Mouse (Mus musculus): ENCODE measurements around the gene Cygb. TPM values are rescaled to one million over a fixed set of nuclear protein-coding genes. Genes with fewer than 3 reads are reported as not detected.

The Cygb gene
- total RNA-seq (2021) = 18.7 and 25.4 TPM in 2 replicates
- long read RNA-seq, transcript Cygb-201 (4 exons, 2,331 nt) = major isoform, 27 of 47 reads
- long read RNA-seq, partial matches to known transcripts = 5 of 47 reads
- long read RNA-seq, other reads (novel, unspliced or antisense) = 15 of 47 reads

GRCm38 (mm10) chr11:116654255-116654821 lies at the start of gene Cygb:
Gene Cygb, minus strand, starts transcription at chr11:116654313.
- DNase-seq = peak; percentile 46

GRCm38 (mm10) chr11:116701377-116701841 lies 47.3 kb upstream of the Cygb start:
- no peak for DNase-seq

- no peak for DNase-seq
Observed at GRCm38 (mm10) chr11:116697521-116697920, 43.4 kb upstream of the Cygb start.

- no peak for DNase-seq
Observed at GRCm38 (mm10) chr11:116696426-116696825, 42.3 kb upstream of the Cygb start.

- DNase-seq = no peak
Observed at GRCm38 (mm10) chr11:116695194-116695880, 41.2 kb upstream of the Cygb start.

- DNase-seq = peak; percentile 58
Observed at GRCm38 (mm10) chr11:116694250-116695193, 40.4 kb upstream of the Cygb start.

GRCm38 (mm10) chr11:116693899-116694249 lies 39.8 kb upstream of the Cygb start:
- DNase-seq = no peak

GRCm38 (mm10) chr11:116690701-116691575 lies 36.8 kb upstream of the Cygb start:
- DNase-seq = no peak

GRCm38 (mm10) chr11:116689622-116690021 lies 35.5 kb upstream of the Cygb start:
- DNase-seq = no peak

- no peak for DNase-seq
Observed at GRCm38 (mm10) chr11:116687897-116688296, 33.8 kb upstream of the Cygb start.

- no peak for DNase-seq
Observed at GRCm38 (mm10) chr11:116685729-116686128, 31.6 kb upstream of the Cygb start.

GRCm38 (mm10) chr11:116683777-116684176 lies 29.7 kb upstream of the Cygb start:
- DNase-seq = no peak

GRCm38 (mm10) chr11:116682501-116683144 lies 28.5 kb upstream of the Cygb start:
- no peak for DNase-seq

GRCm38 (mm10) chr11:116681147-116681546 lies 27.0 kb upstream of the Cygb start:
- no peak for DNase-seq

GRCm38 (mm10) chr11:116680321-116681091 lies 26.4 kb upstream of the Cygb start:
- DNase-seq = no peak

- no peak for DNase-seq
Observed at GRCm38 (mm10) chr11:116679148-116679547, 25.0 kb upstream of the Cygb start.

- no peak for DNase-seq
Observed at GRCm38 (mm10) chr11:116677711-116678441, 23.8 kb upstream of the Cygb start.

GRCm38 (mm10) chr11:116676175-116676976 lies 22.3 kb upstream of the Cygb start:
- no peak for DNase-seq

- DNase-seq = peak; percentile 58
Observed at GRCm38 (mm10) chr11:116675429-116675828, 21.3 kb upstream of the Cygb start.
